Mouse (Mus musculus): ENCODE measurements around the gene Inpp5d.

- peak; percentile 42 for TF ChIP-seq CTCF (IDR thresholded peaks at IDR 0.05)
- TF ChIP-seq EP300 (IDR thresholded peaks at IDR 0.05) = no peak
These were observed 46.9 kb downstream of the Inpp5d start for GRCm38 (mm10) chr1:87667006-87667405.
